Mouse (Mus musculus): Measurements from ENCODE around the gene Aggf1.

Aggf1 gene

DNA sequence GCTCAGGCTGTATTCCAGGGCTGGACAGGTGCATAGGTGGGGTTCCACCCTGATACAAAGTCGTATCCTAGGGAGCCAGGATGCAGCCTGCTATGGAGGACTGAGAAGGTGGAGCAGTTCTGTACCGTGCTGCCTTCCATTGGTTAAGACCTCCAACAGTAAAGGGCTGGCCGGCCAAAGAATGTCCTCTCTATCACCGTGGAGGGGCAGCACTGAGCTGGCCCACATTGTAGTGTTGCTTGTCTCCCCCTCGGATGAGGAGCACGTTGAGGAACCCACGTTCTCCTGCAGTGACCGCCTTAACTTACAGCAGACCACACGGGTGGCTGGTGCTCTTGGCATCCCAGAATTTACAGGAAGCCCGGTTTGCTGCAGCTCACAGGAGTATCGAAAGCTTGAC, 44.6 kb downstream of the Aggf1 start:
- no peak for DNase-seq

DNA sequence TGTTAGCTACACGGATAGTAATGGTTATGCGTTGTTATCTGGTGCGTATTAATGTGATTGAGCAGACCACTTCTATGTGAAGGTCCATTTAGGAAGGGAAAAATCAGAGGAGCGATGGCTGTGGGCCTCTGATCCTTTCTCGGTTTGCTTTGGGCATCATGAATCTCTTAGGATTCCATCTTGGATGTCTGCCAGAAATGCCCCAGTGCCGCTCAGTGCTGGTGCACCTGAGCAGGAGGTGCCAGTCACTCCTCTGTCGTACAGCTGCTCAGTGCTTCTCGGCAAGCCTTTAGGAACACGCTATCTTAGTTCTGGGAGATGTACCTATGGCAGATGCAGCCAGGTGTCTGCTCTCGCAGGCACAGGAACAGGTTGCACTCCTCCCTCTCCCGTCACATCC, 46.4 kb downstream of the Aggf1 start:
- DNase-seq: peak; percentile 34

DNA sequence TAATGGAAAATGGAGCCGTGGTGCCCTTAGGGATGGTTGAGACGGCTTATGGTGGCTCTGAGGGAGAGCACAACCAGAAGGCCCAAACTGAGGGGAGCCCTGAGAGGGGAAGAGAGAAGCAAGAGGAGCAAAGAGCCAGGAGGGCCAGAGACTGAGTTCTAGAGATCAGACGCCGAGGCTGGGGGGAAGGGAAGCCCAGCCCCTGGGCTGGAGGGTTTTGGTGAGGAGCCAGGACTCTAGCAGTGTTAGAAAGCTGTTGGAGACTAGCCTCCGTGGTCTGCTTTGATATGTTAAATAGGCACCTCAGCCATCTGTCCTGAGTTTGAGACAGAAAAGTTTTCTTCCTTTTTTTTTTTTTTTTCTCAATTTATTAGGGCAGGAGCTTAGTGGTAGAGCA, 47.8 kb downstream of the Aggf1 start:
- DNase-seq: peak; percentile 58

DNA sequence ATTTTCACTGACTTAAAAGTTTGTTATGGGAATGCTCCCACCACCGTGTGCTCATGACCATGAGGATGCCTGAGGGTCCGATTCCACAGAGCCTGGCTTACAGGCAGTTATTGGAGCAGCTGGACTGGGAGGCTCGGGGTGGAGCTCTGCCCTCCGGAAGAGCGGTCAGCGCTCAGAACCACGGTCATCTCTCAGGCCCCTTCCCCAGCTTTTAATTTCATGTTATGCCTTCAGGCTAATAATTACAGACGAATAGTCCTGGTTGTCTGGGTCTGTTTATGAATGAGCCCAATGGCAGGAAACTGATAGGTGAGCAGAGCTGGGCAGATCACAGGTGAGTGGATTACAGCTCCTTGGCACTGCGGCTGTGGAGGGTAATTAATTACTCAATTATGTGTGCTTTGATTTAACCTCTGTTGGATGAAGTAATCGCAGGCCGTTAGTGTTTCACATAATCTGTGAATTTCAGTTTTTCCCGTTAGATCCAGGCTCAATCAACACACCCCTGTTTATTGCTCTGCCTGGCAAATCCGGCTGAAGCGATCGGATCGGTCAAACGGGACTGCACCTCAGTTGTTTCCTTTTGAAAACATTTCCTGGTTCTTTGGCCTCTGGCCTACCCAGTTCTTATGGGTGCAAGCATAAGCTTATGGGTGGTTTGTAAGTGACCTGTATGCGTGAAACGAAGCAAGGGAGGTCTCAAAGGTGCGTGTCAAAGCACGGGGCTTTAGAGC, 48.4 kb downstream of the Aggf1 start:
- no peak for DNase-seq

DNA sequence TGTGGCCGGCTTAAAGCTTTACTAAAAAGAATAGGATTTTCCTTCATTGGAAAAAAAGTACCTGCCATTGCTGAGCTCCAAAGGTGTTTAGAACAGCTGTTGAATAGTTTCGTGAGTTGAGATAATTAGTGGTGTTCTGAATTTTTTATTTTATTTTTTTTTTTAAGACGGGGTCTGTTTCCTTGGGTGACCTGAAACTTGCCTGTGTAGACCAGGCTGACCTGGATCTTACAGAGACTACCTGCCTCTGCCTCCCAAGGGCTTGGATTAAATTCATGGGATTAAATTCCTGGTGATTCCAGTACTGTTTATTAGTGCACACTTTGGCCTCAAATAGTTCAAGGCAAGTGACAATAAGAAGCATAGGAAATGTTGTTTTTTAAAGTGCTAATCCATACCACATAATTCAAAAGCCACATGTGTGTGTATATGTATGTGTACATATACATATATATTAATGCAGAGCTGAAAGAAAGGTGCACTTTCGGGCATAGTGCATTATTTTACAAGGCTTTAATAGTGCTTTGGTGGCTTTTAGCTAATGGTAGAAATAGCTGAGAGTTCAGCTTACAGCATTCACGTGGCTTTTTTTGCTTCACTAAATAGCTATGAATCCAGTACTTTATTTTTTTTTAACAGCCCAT, 49.1 kb downstream of the Aggf1 start:
- DNase-seq: no peak

DNA sequence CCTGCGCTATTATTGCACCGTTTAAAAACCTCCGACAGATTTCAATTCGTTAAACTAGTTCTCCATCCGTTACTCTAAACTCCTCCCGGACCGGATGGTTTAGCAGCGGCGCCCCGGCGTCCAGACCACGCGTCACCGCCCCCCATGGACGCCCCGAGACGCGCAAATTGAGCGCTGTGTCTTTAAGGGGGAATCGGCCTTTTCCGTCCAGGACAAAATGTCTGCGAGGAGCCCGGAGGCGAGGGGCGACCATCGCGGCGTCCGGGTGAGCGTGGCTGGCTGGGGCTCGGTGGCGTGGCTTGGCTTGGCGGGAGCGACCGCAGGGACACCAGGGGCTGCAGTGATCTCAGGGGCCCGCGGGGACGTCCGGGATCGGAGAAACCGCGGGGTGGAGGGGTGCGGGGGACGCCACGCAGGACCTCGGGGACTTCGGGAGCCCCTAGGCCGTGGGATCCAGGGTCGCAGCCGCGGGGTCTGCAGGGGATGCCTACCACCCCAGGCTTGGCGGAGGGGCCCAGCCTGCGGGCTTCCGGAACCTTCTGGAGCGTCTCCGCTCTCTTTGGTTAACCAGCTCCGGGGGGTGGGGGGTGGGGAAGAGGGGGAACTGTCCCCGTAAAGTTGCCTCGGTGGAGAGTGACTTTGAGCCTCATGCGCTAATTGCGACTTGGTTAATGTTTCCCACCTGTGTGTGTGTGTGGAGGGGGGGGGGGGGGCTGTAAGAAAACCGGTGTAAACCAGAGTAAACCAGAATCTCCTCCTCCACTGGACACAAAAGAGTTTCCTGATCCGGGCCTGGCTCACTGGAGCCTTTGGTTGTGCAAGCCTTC, 49.9 kb downstream of the Aggf1 start:
- peak; percentile 71 for DNase-seq

DNA sequence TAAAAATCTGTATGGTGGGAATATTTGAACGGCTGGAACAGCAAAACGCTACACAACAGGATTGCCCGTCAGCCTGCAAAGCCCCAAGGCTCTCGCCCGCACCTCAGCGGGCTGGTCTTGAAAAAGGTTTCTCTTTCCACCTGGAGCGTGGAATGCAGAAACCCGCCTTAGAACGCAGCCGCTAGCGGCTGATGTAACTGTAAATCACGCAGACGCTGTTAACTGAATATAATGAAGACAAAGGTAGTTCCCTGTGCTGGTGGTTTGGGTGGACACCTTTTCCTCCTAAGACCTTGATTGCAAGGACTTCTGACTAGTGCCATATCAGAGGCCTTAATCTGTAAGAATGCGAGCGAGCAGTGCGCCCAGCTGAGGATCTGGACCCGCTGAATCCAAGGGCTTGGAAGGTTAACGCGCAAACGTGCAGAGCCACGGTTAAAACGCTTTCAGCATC, 50.5 kb downstream of the Aggf1 start:
- DNase-seq: peak; percentile 50

DNA sequence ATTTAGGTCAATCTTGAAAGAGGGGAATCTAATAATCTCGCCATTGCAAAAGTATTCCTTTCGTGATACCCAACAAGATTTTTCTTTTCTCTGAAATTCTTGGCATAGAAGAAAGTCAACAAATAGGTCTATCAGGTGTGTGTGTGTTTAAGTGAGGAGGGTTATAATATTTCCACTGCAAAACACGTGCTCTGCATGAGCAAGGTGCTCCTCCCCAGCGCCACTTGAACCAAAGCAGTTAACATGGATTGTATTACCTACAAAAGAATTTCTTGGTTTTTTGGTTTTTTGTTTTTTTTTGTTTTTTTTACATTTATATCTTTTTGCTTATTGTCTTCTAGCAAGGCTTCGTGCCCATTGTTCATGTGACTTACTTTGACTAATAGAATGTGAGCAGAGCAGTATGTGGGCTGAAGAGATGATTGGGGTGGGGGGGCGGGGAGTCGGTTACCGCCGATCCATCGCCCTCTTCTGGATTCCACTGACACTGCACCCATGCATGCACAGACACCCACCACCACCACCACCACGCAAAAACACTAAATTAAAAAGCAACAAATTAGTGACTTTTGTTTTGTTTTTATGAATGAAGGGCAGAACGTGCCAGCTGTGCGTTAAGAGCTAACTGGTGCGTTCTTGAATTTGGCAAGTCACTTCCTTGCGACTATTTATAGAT, 51.1 kb downstream of the Aggf1 start:
- peak; percentile 54 for DNase-seq

DNA sequence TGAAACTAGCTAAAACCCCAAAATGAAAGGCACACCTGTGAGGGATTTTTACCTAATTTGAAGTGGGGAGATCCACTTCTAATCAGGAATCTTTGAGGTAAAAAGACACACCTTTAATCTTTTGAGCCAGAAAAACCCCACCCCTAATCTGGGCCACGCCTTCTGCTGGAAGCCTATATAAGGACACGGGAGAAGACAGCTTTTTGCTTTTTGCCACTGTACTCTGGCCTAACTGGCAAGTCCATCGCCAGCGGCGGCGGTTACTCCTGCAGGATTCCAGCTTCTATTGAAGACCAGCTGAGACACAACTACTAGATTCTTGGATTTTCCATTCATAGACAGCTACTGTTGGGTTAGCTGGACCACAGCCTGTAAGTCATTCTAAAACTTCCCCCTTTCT, 51.8 kb downstream of the Aggf1 start, which contains the start of gene Zbed3:
TSS of gene Zbed3 (plus strand) at position 213 of the 400 bp plus-strand sequence.
- no peak for DNase-seq

DNA sequence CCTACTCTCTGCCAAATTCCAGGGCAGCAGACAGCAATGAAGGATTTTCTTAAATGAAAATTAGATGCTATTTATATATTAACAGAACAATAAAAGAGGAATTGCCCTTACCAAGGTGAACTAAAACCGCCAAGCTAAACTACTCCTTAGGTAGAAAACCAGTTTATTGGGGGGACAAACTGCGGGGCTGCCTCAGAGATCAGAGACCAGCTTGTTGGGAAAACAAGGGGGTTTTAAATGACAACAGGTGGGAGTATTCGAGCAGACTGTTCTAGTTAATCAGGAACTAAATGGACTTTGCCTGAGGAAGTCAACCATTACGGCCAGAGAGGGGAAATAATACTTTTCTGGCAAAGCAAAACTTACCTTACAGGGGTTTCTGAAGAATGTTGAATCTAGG, 54.7 kb downstream of the Aggf1 start:
- DNase-seq: no peak

DNA sequence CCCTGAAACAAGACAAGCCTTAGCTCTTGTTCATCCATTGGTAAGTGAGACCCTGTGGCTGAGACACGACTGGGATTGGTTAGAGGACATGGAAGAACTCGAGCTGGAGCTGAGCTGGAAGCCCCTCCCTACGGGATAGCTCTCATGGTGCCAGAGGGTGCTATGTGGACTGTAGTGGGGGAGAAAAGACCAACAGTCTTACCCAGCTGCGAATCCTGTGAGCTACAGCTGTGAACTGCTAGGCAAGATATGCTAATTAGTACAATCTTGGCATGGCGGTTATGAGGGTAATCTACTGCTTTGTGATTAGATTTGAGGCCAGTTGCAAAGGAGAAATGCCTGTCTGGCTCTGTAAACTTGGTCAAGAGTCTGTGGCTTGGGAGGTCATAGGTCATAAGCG, 56.0 kb downstream of the Aggf1 start:
- no peak for DNase-seq

DNA sequence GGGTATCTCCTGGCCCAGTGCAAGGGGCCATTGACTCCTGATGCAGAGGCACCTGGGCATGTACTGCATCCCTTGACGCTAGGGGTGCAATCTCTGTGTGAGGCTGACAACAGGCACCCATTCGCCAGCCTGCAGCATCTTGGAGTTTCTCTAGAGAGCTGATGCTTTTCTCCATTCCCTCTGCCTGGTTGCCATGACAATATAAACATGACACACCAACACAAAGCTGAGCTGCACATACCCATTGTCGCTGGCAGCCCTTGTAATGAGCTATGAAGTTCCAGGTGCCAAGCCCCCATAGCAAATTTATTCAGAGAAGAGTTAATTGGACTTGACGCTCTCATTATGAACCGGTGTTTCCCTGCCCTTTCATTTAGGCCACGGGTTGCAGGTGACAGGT, 63.1 kb downstream of the Aggf1 start:
- no peak for DNase-seq

DNA sequence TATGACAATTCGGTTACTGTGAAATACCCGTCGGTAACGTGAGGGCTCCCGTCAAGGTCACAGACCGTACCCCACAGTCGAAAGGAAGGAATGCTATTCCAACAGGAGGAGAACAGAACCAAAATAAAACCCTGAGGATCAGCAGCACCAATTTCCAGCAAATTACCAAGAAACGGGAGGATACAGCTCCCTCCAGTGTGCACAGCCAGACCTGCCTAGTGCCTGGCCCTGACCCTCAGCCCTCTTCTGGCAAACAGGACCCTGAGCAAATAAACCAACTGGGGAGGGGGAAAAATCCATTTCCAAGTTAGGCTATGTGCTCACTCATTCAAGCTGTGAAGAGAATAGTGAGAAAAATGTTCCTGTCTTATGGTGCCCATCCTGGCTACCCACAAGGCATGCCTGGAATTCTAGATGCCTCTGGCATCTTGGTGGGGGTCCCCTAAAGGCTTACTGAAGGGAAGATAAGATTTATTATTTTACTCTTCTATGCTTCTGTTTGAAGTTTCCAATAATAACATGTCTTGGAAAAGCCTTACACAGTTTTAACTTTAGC, 68.0 kb downstream of the Aggf1 start:
- no peak for DNase-seq

DNA sequence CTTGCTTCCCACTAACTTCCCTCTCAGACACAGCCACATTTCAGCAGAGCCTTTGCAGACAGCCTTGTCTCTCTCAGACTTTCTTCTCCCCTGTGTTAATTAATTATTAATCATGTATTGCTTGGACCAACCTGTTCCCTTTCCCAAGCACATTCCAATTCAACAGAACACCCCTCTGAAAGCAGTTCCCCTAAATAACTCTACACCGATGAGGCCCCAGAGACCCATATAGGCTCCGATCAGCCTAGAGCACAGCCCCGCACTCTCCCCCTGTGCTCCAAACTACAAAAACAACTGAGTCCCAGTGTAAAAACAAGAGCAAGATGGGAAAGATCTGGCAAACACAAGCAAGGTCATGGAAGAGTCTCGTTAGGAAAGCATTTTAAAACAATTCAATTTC, 68.6 kb downstream of the Aggf1 start:
- no peak for DNase-seq

All from cerebellum, adult 11-12 months (tissue).